Mouse (Mus musculus) testis, adult 2 months (tissue): ENCODE results near the gene Cfl1.

Experiments
- CTCF ChIP-seq: fragments of 200-500 bp; IDR thresholded peaks from 2 replicates; pipeline ENCODE4 v1.5.1; 2012; ENCODE audit warnings: low read depth, mild to moderate bottlenecking, inconsistent platforms, low read length, moderate library complexity; ENCODE audit not compliant: control insufficient read depth, insufficient read depth, insufficient replicate concordance
- POLR2A ChIP-seq: fragments of 200-500 bp; IDR thresholded peaks from 2 replicates; pipeline ENCODE4 v1.6.1; 2012; ENCODE audit warnings: low read depth, mild to moderate bottlenecking, inconsistent platforms, low read length, moderate library complexity; ENCODE audit not compliant: control insufficient read depth

DNA sequence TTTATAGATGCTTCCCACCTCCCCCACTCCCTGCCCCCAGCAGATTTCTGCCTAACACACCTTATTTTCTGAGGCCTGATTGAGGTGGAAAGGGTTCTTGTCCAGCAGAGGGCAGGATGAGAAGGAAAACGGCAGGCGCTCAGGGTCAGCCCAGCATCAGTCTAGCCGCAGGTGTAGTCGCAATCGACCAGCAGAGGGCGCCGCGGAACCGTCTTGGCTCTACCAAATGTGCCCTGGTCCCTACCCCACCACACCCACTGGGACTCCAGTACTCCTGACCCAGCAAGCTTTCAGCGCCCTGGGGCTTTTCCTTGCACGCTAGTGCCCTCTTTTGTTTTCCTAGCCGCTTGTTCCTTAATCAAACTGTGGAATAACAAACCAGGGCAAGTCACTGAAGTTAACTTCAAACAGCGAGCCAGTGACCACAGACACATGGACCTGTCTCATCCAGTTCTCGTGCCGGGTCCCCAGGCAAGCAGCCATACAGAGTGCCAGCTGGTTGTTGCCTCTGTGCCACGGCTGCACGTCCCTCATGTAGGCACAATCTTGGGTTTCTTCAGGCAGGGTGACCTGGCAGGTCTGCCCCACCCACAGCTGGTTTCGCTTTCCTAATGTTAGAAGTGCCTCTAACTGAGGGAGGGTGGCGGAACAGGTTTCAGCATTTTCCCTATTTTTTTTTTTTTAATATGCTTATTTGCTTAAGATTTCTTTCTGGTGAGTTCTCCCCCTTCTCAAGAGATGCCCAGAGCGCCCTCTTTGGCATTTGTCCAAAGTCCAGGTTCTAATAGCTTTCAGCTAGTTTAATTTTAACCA lies 39.3 kb downstream of the Cfl1 start:
- TF ChIP-seq CTCF (peak; percentile 95), POLR2A (no peak)
